Mouse (Mus musculus) lung, adult 18-20 months (tissue): ENCODE measurements around the gene Glis1.

Experiments
- DNase-seq, 2 experiments: peaks; one replicate each; pipeline ENCODE4 v3.0.0; 2022; ENCODE audit warnings: mixed read lengths in 2 of 2

Glis1 gene

GRCm38 (mm10) chr4:107520816-107521215 lies 86.4 kb downstream of the Glis1 start:
- DNase-seq = peak in 1 of 2 experiments; percentile 2

- peak in 1 of 2 experiments; percentile 2 for DNase-seq
These were observed 89.3 kb downstream of the Glis1 start for GRCm38 (mm10) chr4:107523607-107524151.

GRCm38 (mm10) chr4:107535126-107535525 lies 100.7 kb downstream of the Glis1 start:
- DNase-seq = peak in 1 of 2 experiments; percentile 3

- DNase-seq = no peak
These were observed 103.7 kb downstream of the Glis1 start for GRCm38 (mm10) chr4:107538116-107538515.

- DNase-seq = no peak
These were observed 104.2 kb downstream of the Glis1 start for GRCm38 (mm10) chr4:107538561-107538960.

- peak in 1 of 2 experiments; percentile 1 for DNase-seq
These were observed 104.6 kb downstream of the Glis1 start for GRCm38 (mm10) chr4:107539021-107539420.

- DNase-seq = peak in 1 of 2 experiments; percentile 1
These were observed 107.4 kb downstream of the Glis1 start for GRCm38 (mm10) chr4:107541821-107542220.

GRCm38 (mm10) chr4:107544843-107545242 lies 110.5 kb downstream of the Glis1 start:
- no peak for DNase-seq

GRCm38 (mm10) chr4:107545726-107546125 lies 111.3 kb downstream of the Glis1 start:
- peak in 1 of 2 experiments; percentile 2 for DNase-seq

GRCm38 (mm10) chr4:107546525-107546924 lies 112.1 kb downstream of the Glis1 start:
- DNase-seq = peak in 1 of 2 experiments; percentile 0

GRCm38 (mm10) chr4:107550096-107550495 lies 115.7 kb downstream of the Glis1 start:
- no peak for DNase-seq

- DNase-seq = peak in 1 of 2 experiments; percentile 0
These were observed 116.2 kb downstream of the Glis1 start for GRCm38 (mm10) chr4:107550546-107550945.

- DNase-seq = no peak
These were observed 118.3 kb downstream of the Glis1 start for GRCm38 (mm10) chr4:107552696-107553095.

GRCm38 (mm10) chr4:107553774-107554173 lies 119.4 kb downstream of the Glis1 start:
- DNase-seq = no peak

- DNase-seq = no peak
These were observed 124.4 kb downstream of the Glis1 start for GRCm38 (mm10) chr4:107558801-107559200.

- no peak for DNase-seq
These were observed 126.7 kb downstream of the Glis1 start for GRCm38 (mm10) chr4:107561056-107561455.

GRCm38 (mm10) chr4:107568159-107568558 lies 133.8 kb downstream of the Glis1 start:
- DNase-seq = no peak

GRCm38 (mm10) chr4:107568881-107569443 lies 134.6 kb downstream of the Glis1 start:
- no peak for DNase-seq

- DNase-seq = no peak
These were observed 136.1 kb downstream of the Glis1 start for GRCm38 (mm10) chr4:107570329-107571014.

GRCm38 (mm10) chr4:107575781-107576180 lies 141.4 kb downstream of the Glis1 start:
- DNase-seq = no peak

- DNase-seq = peak in 1 of 2 experiments; percentile 5
These were observed 142.4 kb downstream of the Glis1 start for GRCm38 (mm10) chr4:107576742-107577141.

- DNase-seq = no peak
These were observed 142.9 kb downstream of the Glis1 start for GRCm38 (mm10) chr4:107577146-107577839.

GRCm38 (mm10) chr4:107580883-107581282 lies 146.5 kb downstream of the Glis1 start:
- no peak for DNase-seq
